Mouse (Mus musculus): ENCODE data around the gene Fbxl17. TPM values are rescaled to one million over a fixed set of nuclear protein-coding genes. Genes with fewer than 3 reads are reported as not detected.

Gene Fbxl17
- polyA plus RNA-seq, 1 experiment = 9.3 TPM

- H3ac ChIP-seq (ENCODE audit: control insufficient read depth, insufficient read length) = no peak overlapping the region
- H3K27me3 ChIP-seq (ENCODE audit: control insufficient read depth, insufficient read depth, insufficient read length) = no peaks in the 10 kb centered on the region
- H3K36me3 ChIP-seq (ENCODE audit: control insufficient read depth, insufficient read depth) = no peaks in the 10 kb centered on the region
- no peak overlapping the region for H3K4me2 ChIP-seq (ENCODE audit: low read depth)
- no peak overlapping the region for H3K4me3 ChIP-seq
- no peak for TF ChIP-seq USF1 (IDR thresholded peaks at IDR 0.05; ENCODE audit: low read depth)
- no peaks in the 10 kb centered on the region for H3K79me2 ChIP-seq (ENCODE audit: control insufficient read depth, insufficient read depth)
Observed at GRCm38 (mm10) chr17:63364605-63365004, 135.2 kb downstream of the Fbxl17 start.

GRCm38 (mm10) chr17:63362196-63362595, 137.6 kb downstream of the Fbxl17 start:
- Histone ChIP-seq H3ac (ENCODE audit: control insufficient read depth, insufficient read length) (no peak overlapping the region), H3K27me3 (ENCODE audit: control insufficient read depth, insufficient read depth, insufficient read length) (no peaks in the 10 kb centered on the region), H3K36me3 (ENCODE audit: control insufficient read depth, insufficient read depth) (no peaks in the 10 kb centered on the region), H3K79me2 (ENCODE audit: control insufficient read depth, insufficient read depth) (no peaks in the 10 kb centered on the region), H3K4me3 (no peak overlapping the region), H3K4me2 (ENCODE audit: low read depth) (no peak overlapping the region)
- TF ChIP-seq MAX (IDR thresholded peaks at IDR 0.05; ENCODE audit: low read depth) (no peak), SRF (IDR thresholded peaks at IDR 0.05; ENCODE audit: control insufficient read depth, insufficient read length, low read depth) (no peak), TCF12 (IDR thresholded peaks at IDR 0.05; ENCODE audit: insufficient read depth, poor library complexity, severe bottlenecking) (no peak), MYOD1 (IDR thresholded peaks at IDR 0.05; ENCODE audit: control insufficient read depth in 1 of 3, insufficient read length in 2 of 3, low read depth in 2 of 3) (peak in 2 of 3 experiments; percentile 56 to 60)

GRCm38 (mm10) chr17:63361679-63362078, 138.1 kb downstream of the Fbxl17 start:
- no peak overlapping the region for H3K4me3 ChIP-seq

GRCm38 (mm10) chr17:63358837-63359236, 141.0 kb downstream of the Fbxl17 start:
- no peaks in the 10 kb centered on the region for H3K36me3 ChIP-seq (ENCODE audit: control insufficient read depth, insufficient read depth)
- TF ChIP-seq MAX (IDR thresholded peaks at IDR 0.05; ENCODE audit: low read depth) (no peak), SRF (IDR thresholded peaks at IDR 0.05; ENCODE audit: control insufficient read depth, insufficient read length, low read depth) (no peak), TCF3 (IDR thresholded peaks at IDR 0.05; ENCODE audit: insufficient read length, low read depth) (no peak), USF1 (IDR thresholded peaks at IDR 0.05; ENCODE audit: low read depth) (no peak), POLR2AphosphoS2 (IDR thresholded peaks at IDR 0.05; ENCODE audit: insufficient read length, low read depth) (no peak), POLR2A (IDR thresholded peaks at IDR 0.05; ENCODE audit: insufficient read length, low read depth) (no peak), E2F4 (IDR thresholded peaks at IDR 0.05; ENCODE audit: insufficient read depth) (no peak), CEBPB (IDR thresholded peaks at IDR 0.05; ENCODE audit: insufficient read depth, poor library complexity, severe bottlenecking) (no peak)
- no peak overlapping the region for H3K4me3 ChIP-seq
- H3K27me3 ChIP-seq (ENCODE audit: control insufficient read depth, insufficient read depth, insufficient read length) = no peaks in the 10 kb centered on the region
- no peak overlapping the region for H3K4me2 ChIP-seq (ENCODE audit: low read depth)
- H3ac ChIP-seq (ENCODE audit: control insufficient read depth, insufficient read length) = no peak overlapping the region
- H3K79me2 ChIP-seq (ENCODE audit: control insufficient read depth, insufficient read depth) = no peaks in the 10 kb centered on the region

More at GRCm38 (mm10) chr17:63361679-63362078, 138.1 kb downstream of the Fbxl17 start:
- no peaks in the 10 kb centered on the region for H3K27me3 ChIP-seq (ENCODE audit: control insufficient read depth, insufficient read depth, insufficient read length)
- no peak overlapping the region for H3K4me2 ChIP-seq (ENCODE audit: low read depth)
- H3K79me2 ChIP-seq (ENCODE audit: control insufficient read depth, insufficient read depth) = no peaks in the 10 kb centered on the region
- no peaks in the 10 kb centered on the region for H3K36me3 ChIP-seq (ENCODE audit: control insufficient read depth, insufficient read depth)
- H3ac ChIP-seq (ENCODE audit: control insufficient read depth, insufficient read length) = no peak overlapping the region
- TF ChIP-seq USF1 (IDR thresholded peaks at IDR 0.05; ENCODE audit: low read depth) (no peak), E2F4 (IDR thresholded peaks at IDR 0.05; ENCODE audit: insufficient read depth) (no peak), CEBPB (IDR thresholded peaks at IDR 0.05; ENCODE audit: insufficient read depth, poor library complexity, severe bottlenecking) (no peak), TCF3 (IDR thresholded peaks at IDR 0.05; ENCODE audit: insufficient read length, low read depth) (no peak), POLR2AphosphoS2 (IDR thresholded peaks at IDR 0.05; ENCODE audit: insufficient read length, low read depth) (no peak), TCF12 (IDR thresholded peaks at IDR 0.05; ENCODE audit: insufficient read depth, poor library complexity, severe bottlenecking) (no peak), MAX (IDR thresholded peaks at IDR 0.05; ENCODE audit: low read depth) (no peak), MYOG (IDR thresholded peaks at IDR 0.05; ENCODE audit: control insufficient read depth in 1 of 3, insufficient read depth in 1 of 3, insufficient read length in 2 of 3, low read depth in 2 of 3) (no peak), MYOD1 (IDR thresholded peaks at IDR 0.05; ENCODE audit: control insufficient read depth in 1 of 3, insufficient read length in 2 of 3, low read depth in 2 of 3) (no peak), POLR2A (IDR thresholded peaks at IDR 0.05; ENCODE audit: insufficient read length, low read depth) (no peak), SRF (IDR thresholded peaks at IDR 0.05; ENCODE audit: control insufficient read depth, insufficient read length, low read depth) (no peak), REST (IDR thresholded peaks at IDR 0.05; ENCODE audit: insufficient read depth, insufficient read length) (no peak)

- Histone ChIP-seq H3K4me3 (no peak overlapping the region), H3K79me2 (ENCODE audit: control insufficient read depth, insufficient read depth) (no peaks in the 10 kb centered on the region), H3K36me3 (ENCODE audit: control insufficient read depth, insufficient read depth) (no peaks in the 10 kb centered on the region), H3ac (ENCODE audit: control insufficient read depth, insufficient read length) (no peak overlapping the region), H3K27me3 (ENCODE audit: control insufficient read depth, insufficient read depth, insufficient read length) (no peaks in the 10 kb centered on the region), H3K4me2 (ENCODE audit: low read depth) (no peak overlapping the region)
- TF ChIP-seq TCF12 (IDR thresholded peaks at IDR 0.05; ENCODE audit: insufficient read depth, poor library complexity, severe bottlenecking) (no peak), E2F4 (IDR thresholded peaks at IDR 0.05; ENCODE audit: insufficient read depth) (no peak), MAX (IDR thresholded peaks at IDR 0.05; ENCODE audit: low read depth) (no peak), POLR2A (IDR thresholded peaks at IDR 0.05; ENCODE audit: insufficient read length, low read depth) (no peak), CEBPB (IDR thresholded peaks at IDR 0.05; ENCODE audit: insufficient read depth, poor library complexity, severe bottlenecking) (peak; percentile 85; the same call in 1 of the 2 replicates), USF1 (IDR thresholded peaks at IDR 0.05; ENCODE audit: low read depth) (peak; percentile 80), TCF3 (IDR thresholded peaks at IDR 0.05; ENCODE audit: insufficient read length, low read depth) (no peak)
Observed at GRCm38 (mm10) chr17:63356202-63356601, 143.6 kb downstream of the Fbxl17 start.

Data from myocyte (in vitro differentiated cells).